Mouse (Mus musculus): ENCODE measurements around the gene Epha2. TPM values are rescaled to one million over a fixed set of nuclear protein-coding genes. Genes with fewer than 3 reads are reported as not detected.

The Epha2 gene
- polyA plus RNA-seq, 1 experiment from 2014 or later = 0.82 TPM

- Histone ChIP-seq H3K4me2 (replicated peaks; ENCODE audit: low read depth, low read length) (no peak overlapping the region), H3K4me1 (replicated peaks; ENCODE audit: control insufficient read depth, insufficient read depth, low read length) (no peaks in the 10 kb centered on the region), H3K9me3 (ENCODE audit: control insufficient read depth, low read length) (no peaks in the 10 kb centered on the region), H3K27me3 (ENCODE audit: control insufficient read depth, insufficient read depth, low read length) (peaks cover 3% of the 10 kb centered on the region), H3K27ac (ENCODE audit: low read depth, low read length) (no peak overlapping the region), H3K4me3 (ENCODE audit: low read depth, low read length) (no peak overlapping the region), H3K36me3 (ENCODE audit: control insufficient read depth, insufficient read depth, low read length) (no peaks in the 10 kb centered on the region), H3K9ac (ENCODE audit: low read depth, low read length) (no peak overlapping the region)
- DNase-seq (ENCODE audit: low spot score) = no peak
- WGBS = 86% methylated on average over 3 of the region's 3 CpGs
- no peak for ATAC-seq (ENCODE audit: low FRiP score)
These were observed 33.8 kb upstream of the Epha2 start for GRCm38 (mm10) chr4:141267250-141267649.

DNA sequence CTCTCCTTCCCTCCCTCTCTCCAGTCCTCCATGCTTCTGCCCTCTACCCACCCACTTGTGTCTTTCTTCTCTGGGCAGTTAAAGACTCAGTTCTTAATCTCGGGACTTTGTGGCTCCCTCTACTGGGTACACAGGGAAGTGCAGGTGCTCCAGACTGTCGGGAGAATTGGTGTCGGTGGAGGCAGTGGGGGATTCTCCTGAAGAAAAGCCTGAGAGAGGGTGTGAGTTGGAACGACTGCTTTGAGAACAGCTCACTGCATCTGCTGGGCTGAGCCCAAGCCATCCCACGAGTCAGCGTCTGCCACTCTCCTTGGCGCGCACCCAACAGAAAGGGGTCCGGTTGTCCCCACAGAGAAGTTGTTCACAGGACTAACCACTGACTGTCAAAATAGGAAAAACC, 33.2 kb upstream of the Epha2 start:
- no peak for ATAC-seq (ENCODE audit: low FRiP score)

DNA sequence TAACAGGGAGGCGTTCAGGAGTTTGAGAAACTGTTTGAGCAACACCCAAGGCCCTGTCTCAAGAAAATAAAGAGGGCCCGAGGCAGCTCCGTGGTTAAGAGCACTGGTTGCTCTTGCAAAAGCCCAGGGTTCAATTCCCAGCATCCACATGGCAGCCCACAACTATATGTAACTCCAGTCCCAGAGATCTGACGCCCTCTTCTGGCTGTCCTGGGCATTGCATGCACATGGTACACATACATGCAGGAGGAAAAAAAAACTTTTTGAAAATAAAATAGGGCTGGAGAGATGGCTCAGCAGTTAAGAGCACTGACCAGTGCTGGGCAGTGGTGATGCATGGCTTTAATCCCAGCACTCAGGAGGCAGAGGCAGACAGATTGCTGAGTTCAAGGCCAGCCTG, 32.7 kb upstream of the Epha2 start:
- H3K27ac ChIP-seq (ENCODE audit: low read depth, low read length) = no peak overlapping the region
- H3K9ac ChIP-seq (ENCODE audit: low read depth, low read length) = no peak overlapping the region
- H3K9me3 ChIP-seq (ENCODE audit: control insufficient read depth, low read length) = no peaks in the 10 kb centered on the region
- no peak for DNase-seq (ENCODE audit: low spot score)
- H3K27me3 ChIP-seq (ENCODE audit: control insufficient read depth, insufficient read depth, low read length) = peaks cover 3% of the 10 kb centered on the region
- no peak overlapping the region for H3K4me3 ChIP-seq (ENCODE audit: low read depth, low read length)
- H3K36me3 ChIP-seq (ENCODE audit: control insufficient read depth, insufficient read depth, low read length) = no peaks in the 10 kb centered on the region
- WGBS = 86% methylated on average over 4 of the region's 4 CpGs
- 0 out of 2 replicates have a peak, but pooled peaks cover 2% of the 10 kb centered on the region for H3K4me1 ChIP-seq (replicated peaks; ENCODE audit: control insufficient read depth, insufficient read depth, low read length)
- H3K4me2 ChIP-seq (replicated peaks; ENCODE audit: low read depth, low read length) = no peak overlapping the region
- ATAC-seq (ENCODE audit: low FRiP score) = no peak

More for the DNA sequence above, 33.2 kb upstream of the Epha2 start:
- Histone ChIP-seq H3K4me3 (ENCODE audit: low read depth, low read length) (no peak overlapping the region), H3K9me3 (ENCODE audit: control insufficient read depth, low read length) (no peaks in the 10 kb centered on the region), H3K36me3 (ENCODE audit: control insufficient read depth, insufficient read depth, low read length) (no peaks in the 10 kb centered on the region), H3K4me2 (replicated peaks; ENCODE audit: low read depth, low read length) (no peak overlapping the region), H3K9ac (ENCODE audit: low read depth, low read length) (no peak overlapping the region), H3K27me3 (ENCODE audit: control insufficient read depth, insufficient read depth, low read length) (peaks cover 3% of the 10 kb centered on the region), H3K27ac (ENCODE audit: low read depth, low read length) (no peak overlapping the region), H3K4me1 (replicated peaks; ENCODE audit: control insufficient read depth, insufficient read depth, low read length) (no peaks in the 10 kb centered on the region)
- DNase-seq (ENCODE audit: low spot score) = peak; percentile 78
- 49% methylated on average over 9 of the region's 9 CpGs for WGBS

DNA sequence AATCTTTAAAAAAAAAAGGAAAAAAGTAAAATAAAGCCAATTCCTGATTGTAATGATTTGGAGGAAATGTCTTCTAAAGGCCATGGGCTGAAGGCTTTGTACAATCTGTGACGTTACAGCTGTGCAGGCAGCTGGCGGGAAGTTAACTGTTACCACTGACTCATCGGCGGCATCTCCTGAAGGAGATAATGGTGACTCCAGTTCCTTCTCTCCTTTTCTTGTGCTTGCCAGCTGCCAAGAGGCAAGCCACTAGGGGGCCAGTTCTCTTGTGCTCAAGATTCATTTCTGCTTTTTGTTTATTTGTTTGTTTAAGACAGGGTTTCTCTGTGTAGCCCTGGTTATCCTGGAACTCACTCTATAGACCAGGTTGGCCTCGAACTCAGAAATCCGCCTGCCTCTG, 32.0 kb upstream of the Epha2 start:
- 87% methylated on average over 6 of the region's 6 CpGs for WGBS
- Histone ChIP-seq H3K9ac (ENCODE audit: low read depth, low read length) (no peak overlapping the region), H3K27ac (ENCODE audit: low read depth, low read length) (no peak overlapping the region), H3K36me3 (ENCODE audit: control insufficient read depth, insufficient read depth, low read length) (no peaks in the 10 kb centered on the region), H3K27me3 (ENCODE audit: control insufficient read depth, insufficient read depth, low read length) (peaks cover 6% of the 10 kb centered on the region), H3K4me3 (ENCODE audit: low read depth, low read length) (no peak overlapping the region), H3K4me2 (replicated peaks; ENCODE audit: low read depth, low read length) (no peak overlapping the region), H3K9me3 (ENCODE audit: control insufficient read depth, low read length) (no peaks in the 10 kb centered on the region), H3K4me1 (replicated peaks; ENCODE audit: control insufficient read depth, insufficient read depth, low read length) (0 out of 2 replicates have a peak, but pooled peaks cover 2% of the 10 kb centered on the region)
- DNase-seq (ENCODE audit: low spot score) (no peak), ATAC-seq (ENCODE audit: low FRiP score) (no peak)

- Histone ChIP-seq H3K27me3 (ENCODE audit: control insufficient read depth, insufficient read depth, low read length) (peaks cover 7% of the 10 kb centered on the region), H3K4me1 (replicated peaks; ENCODE audit: control insufficient read depth, insufficient read depth, low read length) (peaks cover 9% of the 10 kb centered on the region; the same call in 1 of the 2 replicates), H3K9me3 (ENCODE audit: control insufficient read depth, low read length) (no peaks in the 10 kb centered on the region), H3K4me2 (replicated peaks; ENCODE audit: low read depth, low read length) (no peak overlapping the region), H3K27ac (ENCODE audit: low read depth, low read length) (no peak overlapping the region), H3K36me3 (ENCODE audit: control insufficient read depth, insufficient read depth, low read length) (no peaks in the 10 kb centered on the region), H3K9ac (ENCODE audit: low read depth, low read length) (no peak overlapping the region), H3K4me3 (ENCODE audit: low read depth, low read length) (no peak overlapping the region)
- DNase-seq (ENCODE audit: low spot score) (no peak), ATAC-seq (ENCODE audit: low FRiP score) (no peak)
- 55% methylated on average over 15 of the region's 15 CpGs for WGBS
These were observed 30.7 kb upstream of the Epha2 start for GRCm38 (mm10) chr4:141270201-141270940.

GRCm38 (mm10) chr4:141271228-141271627, 29.8 kb upstream of the Epha2 start:
- Histone ChIP-seq H3K9me3 (ENCODE audit: control insufficient read depth, low read length) (no peaks in the 10 kb centered on the region), H3K4me3 (ENCODE audit: low read depth, low read length) (no peak overlapping the region), H3K4me2 (replicated peaks; ENCODE audit: low read depth, low read length) (no peak overlapping the region), H3K4me1 (replicated peaks; ENCODE audit: control insufficient read depth, insufficient read depth, low read length) (peaks cover 9% of the 10 kb centered on the region; the same call in 1 of the 2 replicates), H3K27me3 (ENCODE audit: control insufficient read depth, insufficient read depth, low read length) (peaks cover 10% of the 10 kb centered on the region), H3K9ac (ENCODE audit: low read depth, low read length) (no peak overlapping the region), H3K36me3 (ENCODE audit: control insufficient read depth, insufficient read depth, low read length) (no peaks in the 10 kb centered on the region), H3K27ac (ENCODE audit: low read depth, low read length) (no peak overlapping the region)
- ATAC-seq (ENCODE audit: low FRiP score) (no peak), DNase-seq (ENCODE audit: low spot score) (no peak)
- whole genome bisulfite sequencing = 85% methylated on average over 7 of the region's 7 CpGs

DNA sequence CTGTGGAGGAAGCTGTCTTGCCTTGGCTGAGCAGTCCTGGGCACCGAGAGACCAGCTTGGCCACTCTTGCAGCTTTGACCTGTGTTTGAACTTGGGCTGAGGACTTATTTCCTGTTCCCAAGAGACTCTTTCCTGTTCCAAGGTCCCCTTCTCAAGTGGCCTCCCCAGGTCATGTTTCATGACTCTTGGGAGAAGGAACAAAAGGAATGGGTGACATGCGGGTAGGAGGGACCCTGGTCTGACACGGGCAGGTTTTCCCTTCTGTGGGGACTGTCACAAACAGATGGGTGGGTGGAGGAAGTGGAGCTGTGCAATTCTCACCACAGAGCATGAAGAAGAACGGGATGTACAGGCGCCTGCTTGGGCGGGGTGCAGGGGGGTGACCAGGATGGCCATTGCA, 29.3 kb upstream of the Epha2 start:
- peaks cover 9% of the 10 kb centered on the region; the same call in 1 of the 2 replicates for H3K4me1 ChIP-seq (replicated peaks; ENCODE audit: control insufficient read depth, insufficient read depth, low read length)
- no peak overlapping the region for H3K4me3 ChIP-seq (ENCODE audit: low read depth, low read length)
- DNase-seq (ENCODE audit: low spot score) = no peak
- H3K9ac ChIP-seq (ENCODE audit: low read depth, low read length) = no peak overlapping the region
- no peaks in the 10 kb centered on the region for H3K9me3 ChIP-seq (ENCODE audit: control insufficient read depth, low read length)
- WGBS = 89% methylated on average over 6 of the region's 6 CpGs
- no peak overlapping the region for H3K27ac ChIP-seq (ENCODE audit: low read depth, low read length)
- H3K4me2 ChIP-seq (replicated peaks; ENCODE audit: low read depth, low read length) = no peak overlapping the region
- H3K36me3 ChIP-seq (ENCODE audit: control insufficient read depth, insufficient read depth, low read length) = no peaks in the 10 kb centered on the region
- H3K27me3 ChIP-seq (ENCODE audit: control insufficient read depth, insufficient read depth, low read length) = peaks cover 10% of the 10 kb centered on the region
- no peak for ATAC-seq (ENCODE audit: low FRiP score)

- Histone ChIP-seq H3K9ac (ENCODE audit: low read depth, low read length) (no peak overlapping the region), H3K4me1 (replicated peaks; ENCODE audit: control insufficient read depth, insufficient read depth, low read length) (peaks cover 9% of the 10 kb centered on the region; the same call in 1 of the 2 replicates), H3K27me3 (ENCODE audit: control insufficient read depth, insufficient read depth, low read length) (peaks cover 10% of the 10 kb centered on the region), H3K9me3 (ENCODE audit: control insufficient read depth, low read length) (no peaks in the 10 kb centered on the region), H3K36me3 (ENCODE audit: control insufficient read depth, insufficient read depth, low read length) (no peaks in the 10 kb centered on the region), H3K4me2 (replicated peaks; ENCODE audit: low read depth, low read length) (peak overlapping the region; percentile 21; the same call in 1 of the 2 replicates), H3K4me3 (ENCODE audit: low read depth, low read length) (0 out of 2 replicates have a peak overlapping the region, but pooled peaks have one; percentile 2), H3K27ac (ENCODE audit: low read depth, low read length) (no peak overlapping the region)
- 22% methylated on average over 14 of the region's 14 CpGs for WGBS
- DNase-seq (ENCODE audit: low spot score) (no peak), ATAC-seq (ENCODE audit: low FRiP score) (no peak)
These were observed 28.2 kb upstream of the Epha2 start for GRCm38 (mm10) chr4:141272878-141273277.

- Histone ChIP-seq H3K4me3 (ENCODE audit: low read depth, low read length) (0 out of 2 replicates have a peak overlapping the region, but pooled peaks have one; percentile 2), H3K27ac (ENCODE audit: low read depth, low read length) (0 out of 2 replicates have a peak overlapping the region, but pooled peaks have one; percentile 30)
These were observed 27.7 kb upstream of the Epha2 start for GRCm38 (mm10) chr4:141273296-141273695.

More at GRCm38 (mm10) chr4:141273296-141273695, 27.7 kb upstream of the Epha2 start:
- H3K9ac ChIP-seq (ENCODE audit: low read depth, low read length) = no peak overlapping the region
- peaks cover 9% of the 10 kb centered on the region; the same call in 1 of the 2 replicates for H3K4me1 ChIP-seq (replicated peaks; ENCODE audit: control insufficient read depth, insufficient read depth, low read length)
- DNase-seq (ENCODE audit: low spot score) (peak; percentile 92), ATAC-seq (ENCODE audit: low FRiP score) (peak; percentile 83)
- 19% methylated on average over 12 of the region's 12 CpGs for WGBS
- no peaks in the 10 kb centered on the region for H3K36me3 ChIP-seq (ENCODE audit: control insufficient read depth, insufficient read depth, low read length)
- H3K27me3 ChIP-seq (ENCODE audit: control insufficient read depth, insufficient read depth, low read length) = peaks cover 10% of the 10 kb centered on the region
- H3K9me3 ChIP-seq (ENCODE audit: control insufficient read depth, low read length) = no peaks in the 10 kb centered on the region
- H3K4me2 ChIP-seq (replicated peaks; ENCODE audit: low read depth, low read length) = peak overlapping the region; percentile 21; the same call in 1 of the 2 replicates
